Mouse (Mus musculus) thymus, adult 2 months (tissue): Measurements from ENCODE around the gene Lsamp. TPM values are rescaled to one million over a fixed set of nuclear protein-coding genes. Genes with fewer than 3 reads are reported as not detected.

Experiments
- DNase-seq: peaks from one replicate; pipeline ENCODE4 v3.0.0; 2021
- H3K27ac ChIP-seq: fragments of 200-500 bp; 2 replicates; pipeline ENCODE4 v1.5.1; 2012; ENCODE audit warnings: low read length, control low read depth; ENCODE audit not compliant: control insufficient read depth, insufficient read depth
- H3K27me3 ChIP-seq: fragments of 200-500 bp; 2 replicates; pipeline ENCODE4 v1.6.1; 2012; ENCODE audit warnings: mild to moderate bottlenecking, low read length, moderate library complexity, mixed read lengths; ENCODE audit not compliant: control insufficient read depth, insufficient read depth
- H3K36me3 ChIP-seq: fragments of 200-500 bp; 2 replicates; pipeline ENCODE4 v1.6.1; 2012; ENCODE audit warnings: mild to moderate bottlenecking, low read length, moderate library complexity; ENCODE audit not compliant: control insufficient read depth, insufficient read depth
- H3K4me1 ChIP-seq: fragments of 200-500 bp; replicated peaks from 2 replicates; pipeline ENCODE4 v1.6.1; 2012; ENCODE audit warnings: low read length; ENCODE audit not compliant: control insufficient read depth, insufficient read depth
- H3K4me3 ChIP-seq: fragments of 200-500 bp; 2 replicates; pipeline ENCODE4 v1.5.1; 2012; ENCODE audit warnings: mild to moderate bottlenecking, low read length, control low read depth, moderate library complexity; ENCODE audit not compliant: control insufficient read depth, insufficient read depth
- CTCF ChIP-seq: fragments of 200-500 bp; IDR thresholded peaks from 2 replicates; pipeline ENCODE4 v1.5.1; 2012; ENCODE audit warnings: mild to moderate bottlenecking, control low read depth, low read length, moderate library complexity, borderline replicate concordance; ENCODE audit not compliant: control insufficient read depth, poor library complexity, insufficient read depth; ENCODE audit errors: extremely low read depth
- POLR2A ChIP-seq: fragments of 200-500 bp; IDR thresholded peaks from 2 replicates; pipeline ENCODE4 v1.6.1; 2012; ENCODE audit warnings: mild to moderate bottlenecking, low read length, control low read depth, moderate library complexity; ENCODE audit not compliant: control insufficient read depth, poor library complexity, insufficient read depth; ENCODE audit errors: extremely low read depth
- WGBS: fragments of 180-500 bp; shearing (Covaris S2); methylation state at CpG from one replicate; pipeline ENCODE4 v1.1.7; 2018; 5-methylcytosine and 5-hydroxymethylcytosine counted together
- polyA plus RNA-seq: library from polyadenylated mRNA; depleted of rRNA; stranded (reverse); fragments of >200 nt; gene quantifications from 2 replicates; pipeline ENCODE4 v1.2.3, GENCODE M21; 2012

Lsamp gene
- polyA plus RNA-seq, 1 experiment, result 0.36 TPM

- H3K4me3 ChIP-seq, result no peak overlapping the region
- no peak for DNase-seq
- no peaks in the 10 kb centered on the region for H3K4me1 ChIP-seq
- TF ChIP-seq POLR2A, result no peak
- TF ChIP-seq CTCF, result no peak
- 93% methylated on average over 5 of the region's 5 CpGs for WGBS
- no peak overlapping the region for H3K27ac ChIP-seq
- H3K27me3 ChIP-seq, result no peaks in the 10 kb centered on the region
- H3K36me3 ChIP-seq, result no peaks in the 10 kb centered on the region
Observed at GRCm38 (mm10) chr16:41701790-41702428, 1717.7 kb downstream of the Lsamp start.

- no peaks in the 10 kb centered on the region for H3K27me3 ChIP-seq
- no peak overlapping the region for H3K27ac ChIP-seq
- WGBS, result 96% methylated on average over 9 of the region's 9 CpGs
- no peaks in the 10 kb centered on the region for H3K36me3 ChIP-seq
- no peak overlapping the region for H3K4me3 ChIP-seq
- DNase-seq, result no peak
- TF ChIP-seq CTCF, result no peak
- TF ChIP-seq POLR2A, result no peak
- H3K4me1 ChIP-seq, result no peaks in the 10 kb centered on the region
Observed at GRCm38 (mm10) chr16:41728900-41729585, 1744.9 kb downstream of the Lsamp start.

- Histone ChIP-seq H3K27ac (no peak overlapping the region), H3K4me1 (no peaks in the 10 kb centered on the region), H3K4me3 (no peak overlapping the region), H3K36me3 (no peaks in the 10 kb centered on the region), H3K27me3 (no peaks in the 10 kb centered on the region)
- 94% methylated on average over 1 of the region's 1 CpGs for WGBS
- TF ChIP-seq CTCF (no peak), POLR2A (no peak)
- DNase-seq, result no peak
Observed at GRCm38 (mm10) chr16:41729911-41730310, 1745.8 kb downstream of the Lsamp start.

- TF ChIP-seq CTCF, result no peak
- no peak for TF ChIP-seq POLR2A
- Histone ChIP-seq H3K36me3 (no peaks in the 10 kb centered on the region), H3K4me3 (no peak overlapping the region), H3K27ac (no peak overlapping the region), H3K27me3 (no peaks in the 10 kb centered on the region), H3K4me1 (no peaks in the 10 kb centered on the region)
- 61% methylated on average over 4 of the region's 4 CpGs for WGBS
- DNase-seq, result no peak
Observed at GRCm38 (mm10) chr16:41745037-41745436, 1760.9 kb downstream of the Lsamp start.

- 94% methylated on average over 11 of the region's 11 CpGs for WGBS
- DNase-seq, result no peak
- no peak overlapping the region for H3K27ac ChIP-seq
- no peaks in the 10 kb centered on the region for H3K4me1 ChIP-seq
- no peak for TF ChIP-seq POLR2A
- TF ChIP-seq CTCF, result no peak
- H3K4me3 ChIP-seq, result no peak overlapping the region
- H3K27me3 ChIP-seq, result no peaks in the 10 kb centered on the region
- H3K36me3 ChIP-seq, result no peaks in the 10 kb centered on the region
Observed at GRCm38 (mm10) chr16:41746235-41746911, 1762.2 kb downstream of the Lsamp start.

GRCm38 (mm10) chr16:41747874-41748273, 1763.7 kb downstream of the Lsamp start:
- DNase-seq, result no peak
- no peaks in the 10 kb centered on the region for H3K4me1 ChIP-seq
- WGBS, result 94% methylated on average over 2 of the region's 2 CpGs
- no peak for TF ChIP-seq CTCF
- no peak for TF ChIP-seq POLR2A
- no peaks in the 10 kb centered on the region for H3K36me3 ChIP-seq
- no peak overlapping the region for H3K4me3 ChIP-seq
- no peak overlapping the region for H3K27ac ChIP-seq
- no peaks in the 10 kb centered on the region for H3K27me3 ChIP-seq

- 91% methylated on average over 2 of the region's 2 CpGs for WGBS
- no peak for TF ChIP-seq CTCF
- TF ChIP-seq POLR2A, result no peak
Observed at GRCm38 (mm10) chr16:41748759-41749158, 1764.6 kb downstream of the Lsamp start.

More at GRCm38 (mm10) chr16:41748759-41749158, 1764.6 kb downstream of the Lsamp start:
- no peak overlapping the region for H3K4me3 ChIP-seq
- H3K36me3 ChIP-seq, result no peaks in the 10 kb centered on the region
- H3K27me3 ChIP-seq, result no peaks in the 10 kb centered on the region
- H3K4me1 ChIP-seq, result no peaks in the 10 kb centered on the region
- no peak for DNase-seq
- no peak overlapping the region for H3K27ac ChIP-seq
